Mouse (Mus musculus): ENCODE results near the gene Gm11437. TPM values are rescaled to one million over a fixed set of nuclear protein-coding genes. Genes with fewer than 3 reads are reported as not detected.
A peak's percentile ranks its signal among the peaks of the same experiment; 100 is the strongest.

Gm11437 gene
- total RNA-seq, 4 experiments from 2014 or later = not detected

DNA sequence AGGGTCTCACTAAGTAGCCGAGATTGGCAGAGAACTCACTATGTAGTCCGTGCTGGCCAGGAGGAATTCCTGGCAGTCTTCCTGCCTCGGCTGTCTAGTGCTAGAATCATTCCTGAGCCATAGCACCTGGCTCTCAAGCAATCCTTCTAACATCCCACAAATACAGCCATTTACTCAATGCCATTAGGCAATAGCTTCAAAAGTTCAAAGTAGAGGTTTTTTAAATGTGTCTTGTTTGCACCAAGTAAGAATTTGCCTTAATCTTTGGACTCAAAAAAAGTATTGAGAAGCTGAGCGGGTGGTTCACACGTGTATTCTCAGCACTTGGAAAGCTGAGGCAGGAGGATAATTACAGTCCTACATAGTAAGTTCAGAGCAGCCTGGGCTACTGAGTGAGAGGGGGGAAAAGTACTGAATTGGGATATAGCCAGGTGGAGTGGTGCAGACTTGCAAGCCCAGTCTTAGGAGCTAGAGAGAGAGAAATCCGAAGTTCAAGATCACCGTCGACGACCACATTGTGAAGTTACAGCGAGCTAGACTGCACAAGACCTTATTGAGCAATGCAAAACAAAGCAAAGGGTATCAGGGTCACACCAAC lies 22.0 kb downstream of the Gm11437 start:
- DNase-seq (ENCODE audit: low spot score in 2 of 2) = no peak

- peak in 1 of 2 experiments; percentile 23 for DNase-seq (ENCODE audit: low spot score in 2 of 2)
Observed at GRCm38 (mm10) chr11:84141752-84142151, 25.5 kb downstream of the Gm11437 start.

DNA sequence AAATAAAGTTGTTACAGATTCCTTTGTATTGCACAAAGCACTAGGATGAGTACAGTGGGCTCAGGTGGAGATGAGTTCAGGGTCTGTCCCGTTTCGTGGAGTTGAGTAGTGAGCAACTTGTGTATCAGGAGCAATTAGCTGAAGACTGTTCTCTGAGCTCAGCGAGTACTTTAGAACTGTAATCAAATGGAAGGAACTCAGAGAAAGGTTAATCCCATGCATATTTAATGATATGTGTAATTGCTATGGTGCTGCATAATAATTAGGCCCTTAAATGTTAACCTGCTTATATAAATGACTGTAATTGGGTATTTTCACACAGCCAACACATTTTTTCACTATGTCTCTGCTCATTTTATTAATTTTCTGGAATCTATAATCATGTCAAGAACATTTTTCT lies 30.8 kb downstream of the Gm11437 start:
- no peak for DNase-seq (ENCODE audit: low spot score in 2 of 2)

DNA sequence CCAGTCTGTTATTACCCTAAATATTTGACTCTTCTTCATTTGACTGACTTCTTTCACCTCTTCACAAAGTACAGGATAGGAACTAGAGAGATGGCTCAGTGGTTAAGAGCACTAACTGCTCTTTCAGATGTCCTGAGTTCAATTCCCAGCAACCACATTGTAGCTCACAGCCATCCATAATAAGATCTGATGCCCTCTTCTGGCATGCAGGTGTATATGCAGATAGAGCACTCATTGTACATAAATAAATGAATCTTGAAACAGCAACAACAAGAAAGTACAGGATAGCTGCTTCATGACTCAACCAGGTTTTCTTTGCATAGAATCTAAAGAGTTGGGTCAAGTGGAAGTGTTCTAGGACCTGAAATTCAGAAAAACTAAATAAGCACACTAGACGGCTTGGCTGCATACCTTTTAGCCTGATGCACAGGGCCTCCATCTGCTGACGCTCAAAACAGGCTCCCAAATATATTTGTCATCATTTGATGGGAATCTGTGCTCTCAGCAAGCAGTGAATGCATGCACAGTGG lies 32.9 kb downstream of the Gm11437 start:
- DNase-seq (ENCODE audit: low spot score in 2 of 2) = no peak

DNA sequence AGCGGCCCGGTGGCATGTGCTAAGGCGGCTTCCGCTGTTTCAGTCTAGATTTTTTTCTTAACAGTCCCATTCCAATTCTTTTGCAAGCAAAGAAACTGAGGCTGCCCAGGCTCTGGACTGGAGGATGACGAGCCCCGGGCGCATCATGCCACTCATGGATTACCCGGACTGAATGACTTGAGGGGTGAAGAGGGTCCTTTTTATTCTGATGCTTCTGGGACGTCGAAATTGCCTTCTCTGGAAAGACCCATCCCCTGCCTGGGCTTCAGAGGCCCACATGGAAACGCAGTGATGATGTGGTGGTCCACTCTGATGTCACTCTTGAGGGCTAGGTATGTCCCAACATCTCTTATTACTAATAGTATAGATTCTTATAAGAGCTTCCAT lies 37.5 kb downstream of the Gm11437 start:
- DNase-seq (ENCODE audit: low spot score in 2 of 2) = peak in 1 of 2 experiments; percentile 5

- peak; percentile 57 to 69 for DNase-seq (ENCODE audit: low spot score in 2 of 2)
Observed at GRCm38 (mm10) chr11:84128943-84129798, 38.1 kb downstream of the Gm11437 start, which contains the start of the genes Tada2a and Acaca. Gene Tada2a, minus strand, starts transcription at chr11:84129600. Gene Acaca, plus strand, starts transcription at chr11:84129672.

- DNase-seq (ENCODE audit: low spot score in 2 of 2) = no peak
Observed at GRCm38 (mm10) chr11:84127977-84128376, 39.3 kb downstream of the Gm11437 start.

DNA sequence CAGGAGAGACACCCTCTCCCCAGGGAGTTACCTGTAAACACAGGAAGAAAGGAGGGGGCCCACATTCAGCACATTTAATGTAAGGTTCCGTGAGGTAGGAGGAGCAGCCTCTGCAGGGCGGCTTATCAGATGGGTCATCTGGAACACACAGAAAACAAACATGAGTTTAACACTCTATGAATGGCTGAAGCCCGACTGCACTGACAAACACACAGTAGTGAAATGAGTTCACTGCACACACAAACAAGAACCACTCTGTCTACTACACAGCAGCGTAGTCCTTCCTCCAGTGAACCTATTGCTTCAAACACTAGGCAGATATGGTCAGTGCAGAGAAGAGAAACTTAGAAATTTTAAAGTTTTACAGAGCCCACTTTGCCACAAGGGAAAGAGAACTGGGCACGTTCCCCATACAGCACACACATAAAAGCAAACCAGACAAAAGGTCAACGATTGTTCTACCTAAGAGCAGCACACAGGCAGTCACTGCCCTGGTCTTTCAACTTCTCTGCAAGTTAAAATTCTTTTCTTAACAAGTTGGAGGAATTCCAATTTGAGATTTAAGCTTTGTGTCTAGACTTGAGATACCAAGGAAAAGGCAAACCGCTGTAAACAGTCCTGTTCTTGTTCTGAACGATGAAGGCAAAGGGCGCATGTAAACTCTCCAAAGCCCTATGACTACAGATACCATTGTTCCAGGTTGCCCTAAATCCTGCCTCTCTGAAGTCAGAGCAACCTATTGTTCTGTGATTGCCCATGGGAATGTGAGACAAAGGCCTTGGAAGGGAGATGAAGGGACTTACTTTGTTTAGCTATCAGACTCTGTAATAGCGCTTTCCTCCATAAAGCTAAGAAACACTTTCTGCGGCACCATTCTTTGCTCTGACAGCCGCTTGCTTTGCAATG lies 46.0 kb downstream of the Gm11437 start:
- no peak for DNase-seq (ENCODE audit: low spot score in 2 of 2)

- no peak for DNase-seq (ENCODE audit: low spot score in 2 of 2)
Observed at GRCm38 (mm10) chr11:84117431-84117830, 49.8 kb downstream of the Gm11437 start.

- no peak for DNase-seq (ENCODE audit: low spot score in 2 of 2)
Observed at GRCm38 (mm10) chr11:84116221-84116620, 51.1 kb downstream of the Gm11437 start.

- DNase-seq (ENCODE audit: low spot score in 2 of 2) = peak; percentile 26 to 56
Observed at GRCm38 (mm10) chr11:84115646-84116045, 51.6 kb downstream of the Gm11437 start.

DNA sequence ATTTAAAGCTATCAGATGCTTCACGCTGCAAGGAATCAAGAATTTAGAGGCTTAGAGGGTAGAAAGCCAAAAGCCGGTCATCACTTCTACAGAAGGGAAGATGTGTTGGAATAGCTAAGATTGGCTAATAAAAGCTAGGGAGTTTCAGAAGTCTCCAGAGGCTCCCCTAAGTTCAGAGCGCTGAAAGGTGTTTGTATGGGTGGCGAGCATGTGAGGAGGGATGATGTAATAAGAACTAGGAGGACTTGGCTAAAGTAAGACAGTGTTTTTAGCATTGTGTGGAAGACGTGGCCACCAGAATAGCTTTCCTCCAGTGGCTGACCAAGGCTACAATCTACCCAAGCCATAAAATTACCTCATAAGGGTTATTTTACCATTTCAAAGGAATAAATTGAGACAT lies 53.7 kb downstream of the Gm11437 start:
- no peak for DNase-seq (ENCODE audit: low spot score in 2 of 2)

GRCm38 (mm10) chr11:84107137-84107536 lies 60.1 kb downstream of the Gm11437 start:
- no peak for DNase-seq (ENCODE audit: low spot score in 2 of 2)

- DNase-seq (ENCODE audit: low spot score in 2 of 2) = no peak
Observed at GRCm38 (mm10) chr11:84104036-84104435, 63.2 kb downstream of the Gm11437 start.

DNA sequence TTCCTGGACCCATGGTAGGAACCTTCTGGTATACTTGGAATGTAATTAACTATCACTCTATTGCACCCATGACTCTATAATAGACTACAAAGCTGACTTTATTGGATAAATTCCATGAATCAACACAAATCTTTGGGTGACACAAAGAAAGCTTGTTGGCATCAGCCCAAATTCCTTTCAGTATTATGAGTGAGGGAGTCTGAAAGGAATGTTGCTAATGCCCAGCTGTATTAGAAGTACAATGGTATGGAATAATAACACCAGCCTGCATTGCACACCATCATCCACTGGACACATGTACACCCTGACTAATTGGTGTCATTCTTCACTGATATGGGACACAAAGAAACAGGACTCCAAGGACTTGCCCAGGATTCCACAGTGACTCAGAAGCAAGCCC lies 66.1 kb downstream of the Gm11437 start:
- no peak for DNase-seq (ENCODE audit: low spot score in 2 of 2)

Other genes with a start within 250 kb of the Gm11437 start
- 10 to 100 TPM in 3 of 4 experiments, 1 to 10 TPM in 1; 9.8 to 12.4 (median 11.0) TPM for gene Ddx52, start 225.4 kb downstream of the Gm11437 start, total RNA-seq (2022)
- 10 to 100 TPM; 41.1 to 51.1 (median 44.1) TPM for gene Synrg, start 203.0 kb downstream of the Gm11437 start, total RNA-seq (2022)
- gene Dusp14, start 98.2 kb downstream of the Gm11437 start, total RNA-seq (2022) = 1 to 10 TPM; 5.5 to 7.6 (median 6.5) TPM
- gene Tada2a, start 37.9 kb downstream of the Gm11437 start, total RNA-seq (2022) = 10 to 100 TPM in 3 of 4 experiments, 1 to 10 TPM in 1; 9.7 to 14.3 (median 13.0) TPM
- gene Acaca, start 37.8 kb downstream of the Gm11437 start, total RNA-seq (2022) = 10 to 100 TPM; 12.2 to 16.7 (median 15.6) TPM

Measured in gastrocnemius, adult 8-10 months (tissue).